11 mouse cellular contexts compared by ENCODE assay signal in the genomic region with DNA sequence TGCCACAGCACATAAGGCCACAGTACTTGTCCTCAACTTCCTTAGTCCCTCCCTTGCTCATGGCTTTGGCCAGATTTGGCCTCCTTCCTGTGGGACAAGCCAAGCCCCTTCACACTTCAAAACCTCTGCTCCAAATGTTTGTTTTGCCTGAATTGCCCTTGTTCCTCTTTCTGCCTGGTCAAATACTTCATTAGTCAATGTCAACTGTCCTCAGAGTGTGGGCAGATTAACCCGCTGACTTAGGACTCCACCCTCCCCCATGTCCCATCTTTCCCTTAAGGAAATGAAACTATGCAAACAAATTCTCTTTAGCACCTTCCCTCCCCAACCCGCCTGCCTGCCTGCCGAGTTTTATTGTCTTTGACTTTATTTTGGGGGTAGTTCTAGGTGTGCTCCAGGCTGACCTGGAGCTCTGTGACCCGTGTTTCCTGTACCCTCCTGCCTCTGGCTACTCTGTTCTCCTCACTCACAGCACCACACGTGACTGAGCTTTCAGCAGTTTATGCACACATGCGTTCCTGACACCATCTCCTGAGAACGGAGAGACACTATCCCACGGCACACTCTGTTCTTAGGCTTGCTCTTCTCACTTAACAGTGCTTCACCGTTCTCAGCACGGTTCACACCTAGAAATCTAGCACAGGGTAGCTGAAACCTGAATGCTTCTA. TPM values are rescaled to one million over a fixed set of nuclear protein-coding genes. Genes with fewer than 3 reads are reported as not detected.
DNase-seq lines count a peak whose midpoint lies in the region; ATAC-seq and TF ChIP-seq lines count a peak whose summit lies in the region.
"Had no signal": no experiment of that assay in that cellular context is flagged by ENCODE, and none has a peak within 500 bp of the region (broad histone marks: within the 10 kb centered on the region; RNA-seq: fewer than 3 reads in every experiment).

No protein-coding gene starts in this region.

- peak; percentile 90 for ATAC-seq in megakaryocyte progenitor cell, adult 5-6 weeks (replicated peaks; ENCODE audit: poor library complexity)
- no peak for ATAC-seq in midbrain, postnatal 0 days (ENCODE audit: low FRiP score)
- ATAC-seq: CD4-positive, CD25-positive, alpha-beta regulatory T cell, adult 4 months had no signal

- intact Hi-C loops in heart, postnatal 36 days (cut with DNase I) = no loop called here
- intact Hi-C loops in left cerebral cortex, adult 2 months (cut with DNase I) = no loop called here

- peak; percentile 29 to 57 for DNase-seq in heart, adult 9 months (ENCODE audit: low spot score in 2 of 2)
- no peak for DNase-seq in heart, postnatal 36 days
- peak; percentile 82 for DNase-seq in adipocyte (ENCODE audit: low spot score)
- DNase-seq in kidney, postnatal 14 days = peak; percentile 52
- no peak for DNase-seq in left cerebral cortex, adult 9 months (ENCODE audit: low spot score in 2 of 2)
- no peak for DNase-seq in left cerebral cortex, adult 2 months (ENCODE audit: extremely low spot score in 1 of 2, low spot score in 2 of 2)
- no peak for DNase-seq in midbrain, postnatal 0 days (ENCODE audit: low spot score)

- no peak overlapping the region for H3K4me2 ChIP-seq in midbrain, postnatal 0 days (ENCODE audit: low read depth, low read length, poor library complexity, severe bottlenecking)
- H3K4me2 ChIP-seq: forebrain, embryonic 12.5 days; neural tube, embryonic 15.5 days had no signal

- peaks cover 44% of the 10 kb centered on the region for H3K36me3 ChIP-seq in midbrain, postnatal 0 days (ENCODE audit: insufficient read depth, low read length)

- H3K9me3 ChIP-seq in midbrain, postnatal 0 days (ENCODE audit: low read length) = no peaks in the 10 kb centered on the region
- H3K9me3 ChIP-seq: forebrain, embryonic 12.5 days; neural tube, embryonic 15.5 days had no signal

- no peak for TF ChIP-seq CTCF in left cerebral cortex, adult 2 months (IDR thresholded peaks at IDR 0.05)
- TF ChIP-seq CTCF in midbrain, postnatal 0 days (IDR thresholded peaks at IDR 0.05) = no peak

- H3K27me3 ChIP-seq in midbrain, postnatal 0 days (ENCODE audit: insufficient read depth, low read length) = no peaks in the 10 kb centered on the region
- H3K27me3 ChIP-seq: forebrain, embryonic 12.5 days; neural tube, embryonic 15.5 days had no signal

- H3K27ac ChIP-seq in left cerebral cortex, adult 2 months = no peak overlapping the region
- H3K27ac ChIP-seq in midbrain, postnatal 0 days (ENCODE audit: low read depth, low read length) = no peak overlapping the region
- H3K27ac ChIP-seq: forebrain, embryonic 12.5 days; neural tube, embryonic 15.5 days had no signal

- no peak overlapping the region for H3K9ac ChIP-seq in midbrain, postnatal 0 days (replicated peaks; ENCODE audit: low read length, poor library complexity, severe bottlenecking)
- H3K9ac ChIP-seq: forebrain, embryonic 12.5 days; neural tube, embryonic 15.5 days had no signal

- H3K4me3 ChIP-seq in left cerebral cortex, adult 2 months = no peak overlapping the region
- no peak overlapping the region for H3K4me3 ChIP-seq in midbrain, postnatal 0 days (ENCODE audit: low read depth, low read length)
- H3K4me3 ChIP-seq: forebrain, embryonic 12.5 days; neural tube, embryonic 15.5 days had no signal

- no peaks in the 10 kb centered on the region for H3K4me1 ChIP-seq in midbrain, postnatal 0 days (ENCODE audit: insufficient read depth, low read length)
- H3K4me1 ChIP-seq: forebrain, embryonic 12.5 days; neural tube, embryonic 15.5 days had no signal

- WGBS in midbrain, postnatal 0 days = 86% methylated on average over 10 of the region's 10 CpGs

RNA-seq across cellular contexts. Expression of a gene that starts 23.7 kb away (rescaled TPM):
- 10 to 100 TPM; 27.2 to 27.6 TPM for total RNA-seq in heart, postnatal 36 days (2021)
- 27.9 and 29.6 TPM in 2 replicates for total RNA-seq in megakaryocyte progenitor cell, adult 5-6 weeks (2015)
- total RNA-seq in megakaryocyte progenitor cell, adult 5-6 weeks (2017) = 12.2 and 14.5 TPM in 2 replicates
- total RNA-seq in left cerebral cortex, adult 2 months (2021) = 10 to 100 TPM; 74.6 to 90.0 TPM
- 32.0 and 38.3 TPM in 2 replicates for total RNA-seq in midbrain, postnatal 0 days (2014; rRNA removed)
- polyA plus RNA-seq in midbrain, postnatal 0 days (2015; fragmentation: Nextera tagmentation; extraction: Ambion mirVana) = 45.3 and 48.5 TPM in 2 replicates

RNA-seq across cellular contexts. Expression of a gene that starts 24.2 kb away (rescaled TPM):
- 10 to 100 TPM; 31.6 to 32.7 TPM for total RNA-seq in heart, postnatal 36 days (2021)
- total RNA-seq in megakaryocyte progenitor cell, adult 5-6 weeks (2015) = 40.2 and 51.7 TPM in 2 replicates
- 34.3 and 35.3 TPM in 2 replicates for total RNA-seq in megakaryocyte progenitor cell, adult 5-6 weeks (2017)
- total RNA-seq in left cerebral cortex, adult 2 months (2021) = 10 to 100 TPM; 25.2 to 31.0 TPM
- 31.4 and 55.2 TPM in 2 replicates for total RNA-seq in midbrain, postnatal 0 days (2014; rRNA removed)
- 48.5 and 52.3 TPM in 2 replicates for polyA plus RNA-seq in midbrain, postnatal 0 days (2015; fragmentation: Nextera tagmentation; extraction: Ambion mirVana)

RNA-seq across cellular contexts. Expression of a gene that starts 53.5 kb away (rescaled TPM):
- total RNA-seq in heart, postnatal 36 days (2021) = 1 to 10 TPM; 1.5 to 2.4 TPM
- total RNA-seq in megakaryocyte progenitor cell, adult 5-6 weeks (2015) = not detected in 2 replicates
- total RNA-seq in megakaryocyte progenitor cell, adult 5-6 weeks (2017) = not detected in 2 replicates
- total RNA-seq in left cerebral cortex, adult 2 months (2021) = not detected
- 1.6 and 2.0 TPM in 2 replicates for total RNA-seq in midbrain, postnatal 0 days (2014; rRNA removed)
- 1.6 and 1.8 TPM in 2 replicates for polyA plus RNA-seq in midbrain, postnatal 0 days (2015; fragmentation: Nextera tagmentation; extraction: Ambion mirVana)

Comparison
In these comparisons a context has a peak if more than half of its experiments do, and no peak if none do; other contexts are left out.
1. DNase-seq: peak in heart, adult 9 months (2 of 2), adipocyte (single experiment) and kidney, postnatal 14 days (single experiment); none in heart, postnatal 36 days (0 of 2), left cerebral cortex, adult 9 months (0 of 2), left cerebral cortex, adult 2 months (0 of 2) and midbrain, postnatal 0 days (single experiment).